Mouse (Mus musculus) C2C12 (cell line): ENCODE results near the gene Tmem51.

Experiments
- CTCF ChIP-seq: IDR thresholded peaks from one replicate; pipeline ENCODE4 v1.5.1; 2011; ENCODE audit not compliant: control insufficient read depth, insufficient read depth, insufficient read length
- MAX ChIP-seq: IDR thresholded peaks from one replicate; pipeline ENCODE4 v1.6.1; 2011; ENCODE audit warnings: mild to moderate bottlenecking, control low read depth
- MYOD1 ChIP-seq: IDR thresholded peaks from one replicate; pipeline ENCODE4 v1.6.1; 2011; ENCODE audit warnings: low read depth; ENCODE audit not compliant: control insufficient read depth, insufficient read length
- MYOG ChIP-seq: IDR thresholded peaks from one replicate; pipeline ENCODE4 v1.6.1; 2011; ENCODE audit not compliant: control insufficient read depth, insufficient read length; ENCODE audit errors: extremely low read depth
- USF1 ChIP-seq: IDR thresholded peaks from one replicate; pipeline ENCODE4 v1.6.1; 2011; ENCODE audit warnings: low read depth, mild to moderate bottlenecking, control low read depth, moderate library complexity

DNA sequence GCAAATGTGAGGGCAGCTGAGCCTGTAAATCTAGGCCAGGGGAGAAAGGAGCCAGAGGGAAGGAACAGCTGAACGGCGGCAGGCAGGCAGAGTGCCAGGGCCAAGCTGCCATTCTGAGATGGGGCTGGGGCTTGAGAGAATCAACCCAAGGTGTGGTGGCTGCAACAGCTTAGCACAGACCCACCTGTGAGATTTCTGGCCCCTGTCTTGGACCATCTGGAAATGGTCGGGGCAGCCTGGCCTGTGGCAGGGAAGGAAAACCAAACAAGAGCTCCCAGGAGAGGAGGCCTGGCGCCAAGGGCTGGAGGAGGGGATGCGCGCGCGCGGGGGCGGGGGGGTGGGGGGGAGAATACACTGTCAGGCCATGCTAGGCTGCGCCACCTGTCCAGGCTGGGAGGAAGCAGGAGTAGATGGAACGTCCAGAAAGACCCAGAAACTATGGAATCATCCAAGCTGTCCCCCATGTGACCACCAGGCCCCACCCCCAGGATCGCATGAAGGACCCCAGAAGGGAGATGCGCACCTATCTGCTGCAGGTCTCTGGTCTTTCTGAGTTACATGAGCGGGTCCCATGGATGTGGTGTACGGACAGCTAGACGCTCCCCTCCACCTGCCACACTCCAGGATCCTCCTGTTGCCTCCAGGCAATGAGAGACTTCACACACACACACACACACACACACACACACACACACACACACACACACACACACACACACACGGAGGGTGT is 3.0 kb downstream of the Tmem51 start:
- TF ChIP-seq CTCF (no peak), USF1 (no peak), MAX (no peak), MYOD1 (no peak), MYOG (no peak)
